In the genomic region with DNA sequence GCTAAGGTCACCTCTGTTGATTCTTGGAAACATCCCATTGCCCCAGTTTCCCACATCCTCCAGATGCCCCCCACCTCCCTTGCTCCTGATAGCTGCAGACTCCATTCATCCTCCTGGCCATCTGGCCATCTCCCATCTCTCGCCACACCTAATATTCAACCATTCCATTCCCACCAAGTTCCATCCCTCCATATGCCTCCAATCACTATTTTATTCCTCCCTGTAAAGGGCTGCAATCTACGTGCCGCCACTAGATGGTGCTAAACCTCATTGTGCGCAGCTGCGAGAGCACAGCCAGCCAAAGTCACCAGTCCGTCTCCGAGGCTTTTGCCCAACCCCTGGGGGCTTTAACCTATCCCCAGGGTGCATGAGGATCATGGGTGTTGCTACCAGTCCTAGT, we compare ENCODE assay signal across 9 mouse cellular contexts. TPM values are rescaled to one million over a fixed set of nuclear protein-coding genes. Genes with fewer than 3 reads are reported as not detected.
DNase-seq lines count a peak whose midpoint lies in the region; ATAC-seq and TF ChIP-seq lines count a peak whose summit lies in the region.
"Not testable (repeated sequence)": the region's sequence is repeated elsewhere in the genome, so short reads cannot be mapped to it uniquely, and the experiment has no call there.
"Had no signal": no experiment of that assay in that cellular context is flagged by ENCODE, and none has a peak within 500 bp of the region (broad histone marks: within the 10 kb centered on the region; RNA-seq: fewer than 3 reads in every experiment).

No protein-coding gene starts in this region.

- not testable (repeated sequence) for H3K9me3 ChIP-seq in hindbrain, embryonic 15.5 days

- peak overlapping the region; percentile 32; the same call in 1 of the 2 replicates for H3K4me2 ChIP-seq in hindbrain, embryonic 15.5 days

- not testable (repeated sequence) for H3K27me3 ChIP-seq in hindbrain, embryonic 15.5 days; testis, adult 2 months (ENCODE audit: control insufficient read depth, insufficient read depth, low read length)

- not testable (repeated sequence) for H3K9ac ChIP-seq in hindbrain, embryonic 15.5 days

- H3K36me3 ChIP-seq in hindbrain, embryonic 15.5 days; testis, adult 2 months (ENCODE audit: control insufficient read depth, insufficient read depth, low read length): not testable (repeated sequence)

- ATAC-seq in common myeloid progenitor, adult 5-6 weeks (replicated peaks; ENCODE audit: low read depth, poor library complexity, severe bottlenecking), result peak; percentile 78
- ATAC-seq in hindbrain, embryonic 15.5 days (ENCODE audit: low FRiP score, low read depth), result peak; percentile 23; the same call in 1 of the 2 replicates
- 0 out of 2 replicates have a peak, but pooled peaks have one; percentile 27 for ATAC-seq in monocyte, adult 5-6 weeks (replicated peaks; ENCODE audit: insufficient number of reproducible peaks, low FRiP score, low TSS enrichment, poor library complexity, severe bottlenecking)

- WGBS in hindbrain, embryonic 15.5 days, result 5% methylated on average over 7 of the region's 7 CpGs

- not testable (repeated sequence) for H3K4me3 ChIP-seq in hindbrain, embryonic 15.5 days; testis, adult 2 months (ENCODE audit: control insufficient read depth, low read depth, low read length)

- TF ChIP-seq POLR2A in testis, adult 2 months (IDR thresholded peaks at IDR 0.05; ENCODE audit: control insufficient read depth, low read depth, low read length), result not testable (repeated sequence)

- 0 out of 2 replicates have a peak, but pooled peaks have one; percentile 7 for TF ChIP-seq CTCF in testis, adult 2 months (IDR thresholded peaks at IDR 0.05; ENCODE audit: control insufficient read depth, insufficient read depth, insufficient replicate concordance, low read depth, low read length)

- not testable (repeated sequence) for H3K27ac ChIP-seq in hindbrain, embryonic 15.5 days (replicated peaks); testis, adult 2 months (ENCODE audit: control insufficient read depth, insufficient read depth, low read depth, low read length)

- DNase-seq in R1 (ENCODE audit: low read depth, low spot score), result peak; percentile 29
- DNase-seq in frontal cortex, postnatal 36 days (ENCODE audit: low spot score in 2 of 2), result peak; percentile 28 to 31
- peak; percentile 62 to 71 for DNase-seq in kidney, postnatal 4 days
- peak; percentile 6 to 9 for DNase-seq in lung, adult 18-20 months

- H3K4me1 ChIP-seq in hindbrain, embryonic 15.5 days (replicated peaks); testis, adult 2 months (ENCODE audit: control insufficient read depth, insufficient read depth, low read length): not testable (repeated sequence)

RNA-seq across cellular contexts. Expression of a gene that starts 55.2 kb away (rescaled TPM):
- not detected in 2 replicates for total RNA-seq in common myeloid progenitor, adult 5-6 weeks (2017)
- 8.7 and 10.2 TPM in 2 replicates for polyA plus RNA-seq in hindbrain, embryonic 15.5 days (2015; fragmentation: Nextera tagmentation; extraction: Ambion mirVana)
- not detected in 3 replicates for total RNA-seq in monocyte, adult 5-6 weeks (2017)
- polyA plus RNA-seq in testis, adult 2 months (2012; rRNA removed), result not detected in 2 replicates
- total RNA-seq: neutrophil, adult 5-6 weeks had no signal

Comparison
In these comparisons a context has a peak if more than half of its experiments do, and no peak if none do; other contexts are left out.
1. DNase-seq: peak in every context shown above with its lines; median percentile 66 in kidney, postnatal 4 days; 30 in frontal cortex, postnatal 36 days; 29 in R1; 8 in lung, adult 18-20 months.
2. ATAC-seq: peak in every context shown above with its lines; median percentile 78 in common myeloid progenitor, adult 5-6 weeks; 27 in monocyte, adult 5-6 weeks; 23 in hindbrain, embryonic 15.5 days.